Mouse (Mus musculus): Measurements from ENCODE around the gene Slc34a1.

- TF ChIP-seq EP300 (IDR thresholded peaks at IDR 0.05; ENCODE audit: insufficient read depth, low read depth, low read length) (no peak), CTCF (IDR thresholded peaks at IDR 0.05; ENCODE audit: low read depth, low read length) (no peak), POLR2A (IDR thresholded peaks at IDR 0.05; ENCODE audit: insufficient read depth, low read length) (no peak)
Measured at GRCm38 (mm10) chr13:55371007-55371681, 26.8 kb upstream of the Slc34a1 start.

Data from ES-Bruce4 (cell line).